In genomic region chr5:38488673-38489615, GRCm38 (mm10) we compare ENCODE assay signal across 12 mouse cellular contexts. TPM values are rescaled to one million over a fixed set of nuclear protein-coding genes. Genes with fewer than 3 reads are reported as not detected.
DNase-seq lines count a peak whose midpoint lies in the region; ATAC-seq and TF ChIP-seq lines count a peak whose summit lies in the region.
"Had no signal": no experiment of that assay in that cellular context is flagged by ENCODE, and none has a peak within 500 bp of the region (broad histone marks: within the 10 kb centered on the region; RNA-seq: fewer than 3 reads in every experiment).

No protein-coding gene starts in this region.

- no peak overlapping the region for H3K27ac ChIP-seq in heart, embryonic 14.5 days (replicated peaks in 1 of 2; ENCODE audit: control insufficient read depth in 1 of 2, insufficient read depth in 1 of 2, low read depth in 2 of 2, low read length in 2 of 2)
- peak overlapping the region; percentile 30 for H3K27ac ChIP-seq in liver, adult 2 months (replicated peaks; ENCODE audit: insufficient read depth, low read depth, low read length)
- H3K27ac ChIP-seq: hindbrain, embryonic 15.5 days had no signal

- DNase-seq in heart, postnatal 25 days (ENCODE audit: low spot score) = no peak
- peak; percentile 97 for DNase-seq in liver, adult 2 months (ENCODE audit: extremely low read depth, low read depth, low spot score)
- DNase-seq in liver = no peak
- peak; percentile 23 for DNase-seq in kidney, postnatal 14 days
- no peak for DNase-seq in right cerebral cortex, postnatal 4 days
- DNase-seq in gastrocnemius, postnatal 25 days = no peak
- DNase-seq: cerebellum, adult 8-10 months; embryo, embryonic 11 days; lung, adult 2 months had no signal

- 52% methylated on average over 20 of the region's 20 CpGs for WGBS in heart, embryonic 14.5 days
- WGBS in liver, adult 2 months = 26% methylated on average over 20 of the region's 20 CpGs

- no peak for TF ChIP-seq CTCF in liver, adult 2 months (IDR thresholded peaks at IDR 0.05; ENCODE audit: low read depth, low read length)

- H3K9me3 ChIP-seq in heart, embryonic 14.5 days (ENCODE audit: control insufficient read depth, low read length) = no peaks in the 10 kb centered on the region
- H3K9me3 ChIP-seq: hindbrain, embryonic 15.5 days had no signal

- no peaks in the 10 kb centered on the region for H3K27me3 ChIP-seq in heart, embryonic 14.5 days (ENCODE audit: control insufficient read depth, insufficient read depth, low read length)
- H3K27me3 ChIP-seq in liver, adult 2 months (ENCODE audit: control insufficient read depth, insufficient read depth, low read length) = no peaks in the 10 kb centered on the region
- H3K27me3 ChIP-seq: hindbrain, embryonic 15.5 days had no signal

- TF ChIP-seq POLR2A in liver, adult 2 months (IDR thresholded peaks at IDR 0.05; ENCODE audit: extremely low read depth, insufficient read depth, low read length) = 0 out of 2 replicates have a peak, but pooled peaks have one; percentile 23

- ATAC-seq in heart, embryonic 14.5 days (ENCODE audit: insufficient number of reproducible peaks, insufficient read depth, low FRiP score, low read depth) = no peak
- 0 out of 2 replicates have a peak, but pooled peaks have one; percentile 18 for ATAC-seq in monocyte, adult 5-6 weeks (replicated peaks; ENCODE audit: insufficient number of reproducible peaks, low FRiP score, low TSS enrichment, poor library complexity, severe bottlenecking)

- H3K4me1 ChIP-seq in heart, embryonic 14.5 days (ENCODE audit: control insufficient read depth in 2 of 2, insufficient read depth in 2 of 2, low read length in 2 of 2) = peaks cover 8 to 10% of the 10 kb centered on the region in 2 experiments; a peak in 2 of 4 replicates
- peaks cover 22% of the 10 kb centered on the region for H3K4me1 ChIP-seq in liver, adult 2 months (ENCODE audit: control insufficient read depth, insufficient read depth, low read length)
- H3K4me1 ChIP-seq: hindbrain, embryonic 15.5 days had no signal

- no peak overlapping the region for H3K9ac ChIP-seq in heart, embryonic 14.5 days (ENCODE audit: low read length)
- peak overlapping the region; percentile 10 for H3K9ac ChIP-seq in liver, adult 2 months (ENCODE audit: low read depth, low read length)
- H3K9ac ChIP-seq: hindbrain, embryonic 15.5 days had no signal

- no peaks in the 10 kb centered on the region for H3K36me3 ChIP-seq in heart, embryonic 14.5 days (ENCODE audit: control insufficient read depth, insufficient read depth, low read length)
- 0 out of 2 replicates have a peak, but pooled peaks cover 2% of the 10 kb centered on the region for H3K36me3 ChIP-seq in liver, adult 2 months (ENCODE audit: control insufficient read depth, insufficient read depth, low read length)
- H3K36me3 ChIP-seq: hindbrain, embryonic 15.5 days had no signal

- intact Hi-C loops in heart, postnatal 25 days (cut with DNase I) = no loop called here

- 0 out of 2 replicates have a peak overlapping the region, but pooled peaks have one; percentile 8 for H3K4me2 ChIP-seq in heart, embryonic 14.5 days (ENCODE audit: low read length)
- H3K4me2 ChIP-seq: hindbrain, embryonic 15.5 days had no signal

- no peak overlapping the region for H3K4me3 ChIP-seq in heart, embryonic 14.5 days (ENCODE audit: control insufficient read depth in 1 of 2, insufficient read depth in 1 of 2, low read depth in 1 of 2, low read length in 2 of 2)
- H3K4me3 ChIP-seq in liver, adult 2 months (ENCODE audit: insufficient read depth, low read depth, low read length) = peak overlapping the region; percentile 22
- H3K4me3 ChIP-seq: hindbrain, embryonic 15.5 days had no signal

- H3K79me2 ChIP-seq in liver, adult 2 months (ENCODE audit: control insufficient read depth, insufficient read depth, low read length) = peaks cover 11% of the 10 kb centered on the region

RNA-seq across cellular contexts. Expression of gene Slc2a9, which starts 14.0 kb away (rescaled TPM):
- 0.32 and 0.35 TPM in 2 replicates for polyA plus RNA-seq in heart, embryonic 14.5 days (2014; fragmentation: Nextera tagmentation; extraction: Ambion mirVana)
- 1 to 10 TPM; 1.1 to 1.6 TPM for total RNA-seq in heart, postnatal 25 days (2021)
- 48.3 and 80.8 TPM in 2 replicates for total RNA-seq in liver, adult 2 months (2014; rRNA removed)
- 30.7 and 33.0 TPM in 2 replicates for polyA plus RNA-seq in liver, adult 2 months (2012; rRNA removed)
- total RNA-seq in monocyte, adult 5-6 weeks (2017) = 10.6 to 16.0 TPM (median 11.7 TPM) in 3 replicates
- under 1 TPM; 0.10 to 0.43 TPM for total RNA-seq in gastrocnemius, postnatal 25 days (2021)

Comparison
In these comparisons a context has a peak if more than half of its experiments do, and no peak if none do; other contexts are left out.
1. DNase-seq: peak in liver, adult 2 months (single experiment) and kidney, postnatal 14 days (single experiment); none in heart, postnatal 25 days (single experiment), liver (single experiment), right cerebral cortex, postnatal 4 days (single experiment) and gastrocnemius, postnatal 25 days (single experiment).